Mouse (Mus musculus): ENCODE results near the gene Heatr5a. TPM values are rescaled to one million over a fixed set of nuclear protein-coding genes. Genes with fewer than 3 reads are reported as not detected.

The Heatr5a gene
- polyA plus RNA-seq, 1 experiment = 14.3 TPM

GRCm38 (mm10) chr12:51882606-51883296 is 88.4 kb downstream of the Heatr5a start:
- H3ac ChIP-seq (ENCODE audit: control insufficient read depth, insufficient read length, low read depth) = peak overlapping the region; percentile 52
- no peaks in the 10 kb centered on the region for H3K79me3 ChIP-seq (ENCODE audit: low read depth)
- H3K4me3 ChIP-seq (ENCODE audit: insufficient read depth, poor library complexity, severe bottlenecking) = no peak overlapping the region
- H3K79me2 ChIP-seq (ENCODE audit: control insufficient read depth, insufficient read depth) = no peaks in the 10 kb centered on the region
- no peak for TF ChIP-seq MAX (IDR thresholded peaks at IDR 0.05)
- peak; percentile 75 for TF ChIP-seq FOSL1 (IDR thresholded peaks at IDR 0.05; ENCODE audit: insufficient read depth, low read length, poor library complexity, severe bottlenecking)
- no peak for TF ChIP-seq CEBPB (IDR thresholded peaks at IDR 0.05; ENCODE audit: low read depth)
- no peak for TF ChIP-seq USF1 (IDR thresholded peaks at IDR 0.05; ENCODE audit: low read depth)
- TF ChIP-seq MYOD1 (IDR thresholded peaks at IDR 0.05; ENCODE audit: control insufficient read depth, insufficient read length, low read depth) = peak; percentile 89
- no peak for TF ChIP-seq CTCF (IDR thresholded peaks at IDR 0.05; ENCODE audit: control insufficient read depth, insufficient read depth, insufficient read length)
- no peak for TF ChIP-seq MYOG (IDR thresholded peaks at IDR 0.05; ENCODE audit: control insufficient read depth, extremely low read depth, insufficient read length)
- peaks cover 58% of the 10 kb centered on the region for H3K36me3 ChIP-seq (ENCODE audit: control insufficient read depth, insufficient read depth)
- no peaks in the 10 kb centered on the region for H3K27me3 ChIP-seq (ENCODE audit: control insufficient read depth, insufficient read depth, insufficient read length)

- H3K79me3 ChIP-seq (ENCODE audit: low read depth) = no peaks in the 10 kb centered on the region
- no peak overlapping the region for H3K4me3 ChIP-seq (ENCODE audit: insufficient read depth, poor library complexity, severe bottlenecking)
- no peak overlapping the region for H3ac ChIP-seq (ENCODE audit: control insufficient read depth, insufficient read length, low read depth)
- H3K79me2 ChIP-seq (ENCODE audit: control insufficient read depth, insufficient read depth) = no peaks in the 10 kb centered on the region
- H3K27me3 ChIP-seq (ENCODE audit: control insufficient read depth, insufficient read depth, insufficient read length) = no peaks in the 10 kb centered on the region
- H3K36me3 ChIP-seq (ENCODE audit: control insufficient read depth, insufficient read depth) = peaks cover 62% of the 10 kb centered on the region
- TF ChIP-seq CEBPB (IDR thresholded peaks at IDR 0.05; ENCODE audit: low read depth) = no peak
- TF ChIP-seq USF1 (IDR thresholded peaks at IDR 0.05; ENCODE audit: low read depth) = no peak
- no peak for TF ChIP-seq MAX (IDR thresholded peaks at IDR 0.05)
- TF ChIP-seq CTCF (IDR thresholded peaks at IDR 0.05; ENCODE audit: control insufficient read depth, insufficient read depth, insufficient read length) = no peak
- no peak for TF ChIP-seq MYOD1 (IDR thresholded peaks at IDR 0.05; ENCODE audit: control insufficient read depth, insufficient read length, low read depth)
- no peak for TF ChIP-seq MYOG (IDR thresholded peaks at IDR 0.05; ENCODE audit: control insufficient read depth, extremely low read depth, insufficient read length)
- TF ChIP-seq FOSL1 (IDR thresholded peaks at IDR 0.05; ENCODE audit: insufficient read depth, low read length, poor library complexity, severe bottlenecking) = no peak
Observed at GRCm38 (mm10) chr12:51881775-51882174, 89.3 kb downstream of the Heatr5a start.

- peaks cover 14% of the 10 kb centered on the region for H3K36me3 ChIP-seq (ENCODE audit: control insufficient read depth, insufficient read depth)
- no peak overlapping the region for H3ac ChIP-seq (ENCODE audit: control insufficient read depth, insufficient read length, low read depth)
- no peaks in the 10 kb centered on the region for H3K79me3 ChIP-seq (ENCODE audit: low read depth)
- H3K4me3 ChIP-seq (ENCODE audit: insufficient read depth, poor library complexity, severe bottlenecking) = no peak overlapping the region
- TF ChIP-seq USF1 (IDR thresholded peaks at IDR 0.05; ENCODE audit: low read depth) (no peak), CEBPB (IDR thresholded peaks at IDR 0.05; ENCODE audit: low read depth) (no peak), MYOD1 (IDR thresholded peaks at IDR 0.05; ENCODE audit: control insufficient read depth, insufficient read length, low read depth) (no peak), MAX (IDR thresholded peaks at IDR 0.05) (no peak), FOSL1 (IDR thresholded peaks at IDR 0.05; ENCODE audit: insufficient read depth, low read length, poor library complexity, severe bottlenecking) (no peak), CTCF (IDR thresholded peaks at IDR 0.05; ENCODE audit: control insufficient read depth, insufficient read depth, insufficient read length) (no peak), MYOG (IDR thresholded peaks at IDR 0.05; ENCODE audit: control insufficient read depth, extremely low read depth, insufficient read length) (no peak)
- no peaks in the 10 kb centered on the region for H3K27me3 ChIP-seq (ENCODE audit: control insufficient read depth, insufficient read depth, insufficient read length)
- H3K79me2 ChIP-seq (ENCODE audit: control insufficient read depth, insufficient read depth) = no peaks in the 10 kb centered on the region
Observed at GRCm38 (mm10) chr12:51871446-51872144, 99.5 kb downstream of the Heatr5a start.

GRCm38 (mm10) chr12:51869511-51869910 is 101.6 kb downstream of the Heatr5a start:
- no peaks in the 10 kb centered on the region for H3K79me3 ChIP-seq (ENCODE audit: low read depth)
- H3K79me2 ChIP-seq (ENCODE audit: control insufficient read depth, insufficient read depth) = no peaks in the 10 kb centered on the region
- no peak overlapping the region for H3K4me3 ChIP-seq (ENCODE audit: insufficient read depth, poor library complexity, severe bottlenecking)
- TF ChIP-seq MYOD1 (IDR thresholded peaks at IDR 0.05; ENCODE audit: control insufficient read depth, insufficient read length, low read depth) = no peak
- TF ChIP-seq MYOG (IDR thresholded peaks at IDR 0.05; ENCODE audit: control insufficient read depth, extremely low read depth, insufficient read length) = no peak
- TF ChIP-seq USF1 (IDR thresholded peaks at IDR 0.05; ENCODE audit: low read depth) = no peak
- TF ChIP-seq MAX (IDR thresholded peaks at IDR 0.05) = no peak
- TF ChIP-seq FOSL1 (IDR thresholded peaks at IDR 0.05; ENCODE audit: insufficient read depth, low read length, poor library complexity, severe bottlenecking) = no peak
- no peak for TF ChIP-seq CTCF (IDR thresholded peaks at IDR 0.05; ENCODE audit: control insufficient read depth, insufficient read depth, insufficient read length)
- peaks cover under 1% of the 10 kb centered on the region for H3K36me3 ChIP-seq (ENCODE audit: control insufficient read depth, insufficient read depth)
- no peak overlapping the region for H3ac ChIP-seq (ENCODE audit: control insufficient read depth, insufficient read length, low read depth)
- H3K27me3 ChIP-seq (ENCODE audit: control insufficient read depth, insufficient read depth, insufficient read length) = no peaks in the 10 kb centered on the region

- H3K79me3 ChIP-seq (ENCODE audit: low read depth) = no peaks in the 10 kb centered on the region
- no peaks in the 10 kb centered on the region for H3K79me2 ChIP-seq (ENCODE audit: control insufficient read depth, insufficient read depth)
- H3ac ChIP-seq (ENCODE audit: control insufficient read depth, insufficient read length, low read depth) = no peak overlapping the region
- TF ChIP-seq MYOG (IDR thresholded peaks at IDR 0.05; ENCODE audit: control insufficient read depth, extremely low read depth, insufficient read length) = no peak
- TF ChIP-seq FOSL1 (IDR thresholded peaks at IDR 0.05; ENCODE audit: insufficient read depth, low read length, poor library complexity, severe bottlenecking) = no peak
- no peak for TF ChIP-seq CEBPB (IDR thresholded peaks at IDR 0.05; ENCODE audit: low read depth)
- TF ChIP-seq CTCF (IDR thresholded peaks at IDR 0.05; ENCODE audit: control insufficient read depth, insufficient read depth, insufficient read length) = no peak
- TF ChIP-seq USF1 (IDR thresholded peaks at IDR 0.05; ENCODE audit: low read depth) = no peak
- TF ChIP-seq MYOD1 (IDR thresholded peaks at IDR 0.05; ENCODE audit: control insufficient read depth, insufficient read length, low read depth) = no peak
- TF ChIP-seq MAX (IDR thresholded peaks at IDR 0.05) = no peak
- no peaks in the 10 kb centered on the region for H3K36me3 ChIP-seq (ENCODE audit: control insufficient read depth, insufficient read depth)
- H3K27me3 ChIP-seq (ENCODE audit: control insufficient read depth, insufficient read depth, insufficient read length) = no peaks in the 10 kb centered on the region
- no peak overlapping the region for H3K4me3 ChIP-seq (ENCODE audit: insufficient read depth, poor library complexity, severe bottlenecking)
Observed at GRCm38 (mm10) chr12:51867076-51867475, 104.0 kb downstream of the Heatr5a start.
